Mouse (Mus musculus) T-helper 1 cell (primary cell): ENCODE measurements around the gene Polr2g.

Experiments used
- in situ Hi-C: fragments of 300-600 bp; cut with MboI, MseI; formaldehyde crosslinking; loops from one replicate; pipeline ENCODE4 v1.15.1; 2025; ENCODE audit warnings: high pct_unique_total_duplicates

Gene Polr2g

DNA sequence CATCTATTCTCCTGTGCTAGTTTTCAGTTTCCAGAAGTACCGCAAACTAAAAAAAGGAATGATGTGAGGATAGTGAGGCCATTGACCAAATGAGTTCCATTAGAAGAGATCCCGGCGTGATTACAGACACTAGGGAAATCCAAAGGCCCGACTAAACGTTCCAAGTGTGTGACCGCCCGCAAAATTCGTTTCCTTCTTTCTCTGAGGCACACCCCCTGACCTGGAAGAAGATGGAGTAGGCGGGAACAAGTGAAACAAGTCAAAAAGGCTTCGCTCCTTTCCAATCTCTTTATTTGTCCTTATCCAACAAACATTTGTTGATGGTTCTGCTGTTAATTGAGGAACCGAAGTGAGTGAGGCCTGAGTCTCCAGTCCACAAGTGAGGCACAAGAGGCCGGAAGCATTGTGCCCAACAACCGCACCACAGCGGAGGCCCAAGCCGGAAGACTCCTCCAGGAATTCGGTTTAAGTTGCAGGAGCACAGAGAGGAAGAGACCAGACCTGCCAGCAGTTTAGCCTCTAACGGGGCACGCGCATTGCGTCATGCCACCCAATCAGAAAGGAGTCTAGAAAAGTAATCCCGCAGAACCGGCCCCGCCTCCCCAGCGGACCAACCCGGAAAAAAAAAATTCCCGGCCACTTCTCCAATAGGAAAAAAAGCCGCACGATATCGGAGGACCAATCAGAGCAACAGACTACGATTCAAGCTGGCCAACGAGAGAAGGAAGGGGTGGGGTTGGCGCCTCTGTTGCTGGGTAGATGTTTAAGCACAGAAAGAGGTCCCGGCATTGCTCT is 20.6 kb upstream of the Polr2g start, which contains the start of gene Ttc9c:
Gene Ttc9c (minus strand): TSS at position 533 of the 795 bp plus-strand sequence.
- in situ Hi-C loops = loop anchor here (5.0 kb wide), 2 partner anchors 42 to 78 kb away; partner anchors contain the start of gene Ganab

DNA sequence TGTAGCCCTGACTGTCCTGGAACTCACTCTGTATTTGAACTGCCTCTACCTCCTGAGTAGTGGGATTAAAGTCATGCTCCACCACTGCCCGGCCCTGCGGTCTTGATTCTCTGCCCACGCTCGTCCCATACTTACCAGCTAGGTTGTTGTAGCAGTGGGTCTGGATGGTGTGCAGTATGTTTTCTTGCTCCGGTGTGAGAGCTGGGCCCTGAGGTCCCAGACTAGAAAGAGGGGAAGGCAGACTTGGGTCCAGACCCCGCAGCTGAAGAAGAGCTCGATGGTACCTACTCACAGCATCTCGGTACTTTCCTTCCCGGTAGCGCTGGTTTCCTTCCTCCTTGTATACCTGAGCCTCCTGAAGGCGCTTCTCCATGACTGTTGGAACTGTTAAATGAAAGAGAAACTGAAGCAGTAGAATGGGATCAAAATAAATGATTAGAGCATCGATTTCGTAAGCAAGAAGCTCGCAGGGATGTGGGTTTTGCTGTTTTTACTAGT is 20.0 kb upstream of the Polr2g start:
- in situ Hi-C loops = loop anchor here (5.0 kb wide), 2 partner anchors 41 to 79 kb away; partner anchors contain the start of gene Ganab

DNA sequence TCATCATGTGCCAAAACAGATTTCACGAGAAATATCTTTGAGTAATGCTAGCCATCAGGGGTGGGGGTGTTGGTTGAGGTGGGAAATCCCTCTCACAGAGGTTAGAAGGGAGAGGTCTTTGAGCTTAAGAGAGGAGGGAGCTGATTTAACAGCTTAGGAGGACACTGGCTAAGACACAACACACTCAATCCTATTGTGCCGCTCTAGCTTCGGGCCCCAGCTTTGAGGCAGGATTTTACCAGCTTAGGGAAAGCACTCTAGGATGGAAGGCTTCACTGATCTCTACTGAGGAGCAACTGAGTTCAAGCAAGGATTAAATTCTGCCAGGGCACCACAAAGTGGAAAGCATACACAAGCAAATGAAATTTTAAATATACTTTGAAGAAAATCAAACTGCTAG is 18.6 kb upstream of the Polr2g start:
- in situ Hi-C loops = loop anchor here (5.0 kb wide), 2 partner anchors 40 to 80 kb away; partner anchors contain the start of gene Ganab

DNA sequence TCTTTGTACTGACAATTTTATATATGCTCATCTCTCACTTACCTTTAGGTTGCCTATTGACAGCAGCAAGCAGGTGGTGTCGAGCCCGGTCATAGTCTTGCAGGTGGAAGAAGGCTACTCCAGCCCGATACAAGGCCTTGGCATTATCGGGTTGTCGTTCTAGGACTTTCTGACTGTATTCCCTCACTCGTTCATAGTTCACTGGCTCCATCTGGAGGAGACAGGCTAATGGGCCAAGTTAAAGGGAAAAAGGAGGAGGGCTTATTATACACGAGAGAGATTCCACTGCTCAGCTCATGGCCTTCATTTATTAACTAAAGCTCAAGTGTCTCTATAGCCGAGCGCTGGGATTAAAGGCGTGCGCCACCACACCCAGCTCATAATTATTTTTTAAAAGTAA is 17.4 kb upstream of the Polr2g start:
- in situ Hi-C loops = loop anchor here (5.0 kb wide), 2 partner anchors 39 to 81 kb away; partner anchors contain the start of gene Ganab

DNA sequence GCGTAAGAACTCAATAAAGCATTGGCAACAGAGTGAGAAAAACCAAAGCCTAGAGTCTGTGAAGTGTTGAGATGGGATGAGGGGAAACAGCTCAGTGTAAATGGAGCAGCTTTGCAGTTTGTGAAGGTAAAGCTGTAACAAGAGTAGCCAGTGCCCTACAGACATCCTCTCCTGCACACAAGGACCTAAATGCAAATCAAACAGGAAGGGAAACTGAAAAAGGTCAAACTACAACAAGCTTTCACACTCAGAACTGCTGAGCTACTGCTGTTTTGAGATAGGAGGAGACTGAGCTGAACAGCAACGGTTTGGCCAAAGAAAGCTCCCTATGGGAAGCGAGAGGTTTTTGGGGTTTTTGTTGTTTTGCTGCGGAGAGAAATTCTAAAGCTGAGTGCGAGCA is 8.4 kb upstream of the Polr2g start:
- in situ Hi-C loops = no loop called here

DNA sequence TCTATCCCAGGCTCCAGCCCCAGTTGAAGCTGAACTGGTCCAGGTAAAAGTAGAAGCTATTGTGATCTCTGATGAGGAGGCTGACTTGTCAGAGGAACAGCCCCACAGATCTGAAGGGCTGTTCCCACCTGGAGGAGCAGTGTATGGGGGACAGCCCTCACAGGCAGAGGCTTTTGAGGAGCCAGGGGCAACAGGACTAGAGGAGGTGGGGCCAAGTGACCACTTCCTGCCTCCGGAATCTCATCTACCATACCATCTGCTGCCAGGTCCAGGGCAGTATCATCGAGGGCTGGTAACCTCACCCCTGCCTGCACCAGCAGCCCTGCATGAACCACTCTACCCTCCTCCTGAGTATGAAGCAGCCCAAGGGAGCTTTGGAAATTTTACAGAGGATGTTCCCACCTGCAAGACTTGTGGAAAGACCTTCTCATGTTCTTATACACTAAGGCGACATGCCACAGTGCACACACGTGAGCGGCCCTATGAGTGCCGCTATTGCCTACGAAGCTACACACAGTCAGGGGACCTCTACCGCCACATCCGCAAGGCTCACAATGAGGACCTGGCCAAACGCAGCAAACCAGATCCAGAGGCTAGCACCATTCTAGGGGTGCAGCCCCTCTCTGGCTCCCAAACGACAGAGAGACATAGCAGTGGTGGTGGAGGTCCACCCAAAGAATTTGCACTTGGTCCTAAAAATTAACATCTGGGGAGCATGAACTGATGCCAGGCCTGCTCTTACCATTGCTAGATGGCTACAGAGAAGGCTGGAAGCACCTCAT is 5.7 kb upstream of the Polr2g start:
- in situ Hi-C loops = no loop called here

DNA sequence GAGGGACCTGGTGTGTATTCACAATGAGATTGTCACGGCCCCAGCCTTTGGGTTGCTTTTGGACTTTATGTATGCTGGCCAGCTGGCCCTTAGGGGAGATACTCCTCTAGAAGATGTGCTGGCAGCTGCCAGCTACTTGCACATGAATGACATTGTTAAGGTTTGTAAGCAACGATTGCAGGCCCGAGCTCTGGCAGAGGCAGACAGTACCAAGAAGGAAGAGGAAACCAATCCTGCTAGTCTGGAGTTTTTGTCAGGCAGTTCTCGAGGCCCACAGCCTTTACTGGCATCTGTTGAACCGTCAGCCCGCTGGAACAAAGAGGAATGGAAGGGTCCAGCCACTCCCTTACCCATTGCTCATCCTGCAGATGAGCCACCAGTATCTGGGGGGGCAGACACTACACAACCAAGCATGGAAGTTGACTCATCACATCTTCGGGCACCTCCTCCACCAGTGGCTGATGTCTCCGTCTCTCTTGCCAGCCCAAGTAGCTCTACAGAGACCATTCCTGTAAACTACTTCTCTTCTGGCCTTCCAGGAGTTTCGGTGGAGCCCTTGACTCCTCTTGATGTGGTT is 4.9 kb upstream of the Polr2g start:
- in situ Hi-C loops = no loop called here

DNA sequence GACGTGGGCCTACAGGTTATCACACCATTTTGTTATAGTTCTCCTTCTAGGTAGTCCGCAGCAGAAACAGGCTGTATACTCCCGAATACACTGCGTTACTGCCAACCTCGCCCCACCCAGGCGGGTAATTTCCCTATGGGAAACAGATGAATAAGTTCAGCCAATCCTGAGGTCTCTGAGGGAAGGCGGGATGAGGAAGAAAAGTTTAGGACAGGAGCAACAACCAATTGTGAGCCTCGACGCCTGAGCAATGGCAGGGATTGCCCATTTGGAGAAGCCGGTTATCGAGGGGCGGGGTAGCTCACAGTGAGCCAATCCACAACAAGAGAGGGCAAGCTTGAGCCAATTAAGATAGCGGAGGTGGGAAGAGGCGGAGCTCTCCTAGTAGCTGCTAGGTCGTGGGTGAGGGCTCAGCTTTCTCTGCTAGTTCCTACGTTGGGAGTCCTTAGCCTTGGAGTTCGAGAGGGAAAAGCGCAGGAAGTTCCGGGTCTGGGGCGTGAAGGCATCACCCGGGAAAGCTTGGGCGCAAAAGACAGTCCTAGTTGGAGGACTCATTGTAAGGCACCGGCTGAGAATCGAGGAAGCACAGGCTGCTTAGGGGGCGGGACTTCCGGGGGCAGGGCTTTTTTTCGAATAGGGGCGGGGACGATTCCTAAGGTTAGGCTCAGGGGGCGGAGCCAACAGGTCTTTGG is 3.9 kb upstream of the Polr2g start, which contains the start of gene Zbtb3:
Gene Zbtb3 (plus strand): TSS at position 426 of the 692 bp plus-strand sequence.
- in situ Hi-C loops = no loop called here

DNA sequence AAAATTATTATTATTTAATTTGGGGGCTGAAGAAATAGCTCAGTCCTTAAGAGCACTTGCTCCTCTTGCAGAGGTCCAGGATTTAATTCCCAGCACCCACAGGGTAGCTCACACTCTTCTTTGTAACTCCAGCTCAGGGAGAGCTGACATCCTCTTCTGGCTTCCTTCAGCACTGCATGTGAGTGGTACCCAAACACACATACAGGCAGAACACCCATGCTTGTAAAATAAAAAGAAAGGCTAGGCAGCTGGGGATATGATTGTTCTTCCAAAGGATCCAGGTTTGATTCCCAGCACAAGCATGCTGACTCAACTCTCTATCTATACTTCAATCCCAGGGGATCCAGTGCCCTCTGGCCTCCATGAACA is 554 bp upstream of the Polr2g start:
- in situ Hi-C loops = no loop called here

DNA sequence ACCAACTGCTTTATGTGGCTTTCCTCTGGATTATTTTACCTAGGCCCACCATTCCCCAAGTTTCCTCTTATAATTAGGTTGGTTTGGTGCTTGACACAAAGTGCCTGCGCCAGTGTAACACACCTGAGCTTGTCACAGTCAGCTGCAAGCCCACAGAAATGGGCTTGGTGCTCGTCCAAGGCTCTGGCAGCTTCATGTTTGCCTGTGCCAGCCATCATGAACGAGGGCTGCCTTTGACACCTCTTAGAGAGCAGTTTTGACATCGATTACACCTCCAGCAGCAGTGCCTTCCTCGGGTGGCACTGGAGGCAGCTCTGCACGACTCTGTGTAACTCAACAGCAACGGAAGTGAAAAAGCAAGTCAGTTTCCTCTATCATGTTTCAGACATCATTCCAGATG is 8.2 kb downstream of the Polr2g start:
- in situ Hi-C loops = no loop called here

DNA sequence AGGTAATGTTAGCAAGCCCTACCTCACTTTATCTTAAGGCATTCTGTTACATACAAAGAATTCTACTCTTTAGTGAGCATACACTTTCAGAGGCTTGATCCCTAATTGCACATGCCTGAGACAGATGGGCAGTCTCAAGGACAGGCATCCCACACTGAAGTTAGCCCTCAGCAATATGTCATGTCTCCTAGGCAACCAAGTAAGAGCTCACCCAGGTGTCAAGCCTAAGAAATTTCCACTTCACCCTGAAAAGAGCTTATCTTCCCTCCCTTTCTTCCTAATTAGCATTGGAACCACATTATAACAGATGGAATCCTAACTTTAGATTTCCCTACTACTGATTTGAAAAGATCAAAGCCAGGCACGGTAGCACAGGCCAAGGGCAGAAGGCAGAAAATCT is 9.2 kb downstream of the Polr2g start:
- in situ Hi-C loops = no loop called here

DNA sequence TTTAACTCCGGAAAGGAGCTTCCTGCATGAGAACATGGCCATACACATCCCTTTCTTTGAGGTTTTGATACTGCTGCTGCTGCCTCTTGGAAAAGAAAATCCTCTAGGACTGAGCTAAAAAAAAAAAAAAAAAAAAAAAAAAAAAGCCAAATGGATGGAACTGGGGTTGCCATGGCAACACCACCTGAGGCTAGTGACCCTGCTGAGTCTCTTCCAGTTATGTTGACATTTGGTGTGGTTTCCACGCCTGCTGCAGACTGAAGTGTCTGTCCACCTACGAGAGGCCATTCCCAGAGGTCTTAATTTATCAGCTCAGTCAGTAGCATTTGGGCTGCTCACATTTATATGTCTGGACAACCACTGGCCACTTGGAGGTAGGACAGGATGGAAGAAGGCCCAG is 9.9 kb downstream of the Polr2g start:
- in situ Hi-C loops = no loop called here

DNA sequence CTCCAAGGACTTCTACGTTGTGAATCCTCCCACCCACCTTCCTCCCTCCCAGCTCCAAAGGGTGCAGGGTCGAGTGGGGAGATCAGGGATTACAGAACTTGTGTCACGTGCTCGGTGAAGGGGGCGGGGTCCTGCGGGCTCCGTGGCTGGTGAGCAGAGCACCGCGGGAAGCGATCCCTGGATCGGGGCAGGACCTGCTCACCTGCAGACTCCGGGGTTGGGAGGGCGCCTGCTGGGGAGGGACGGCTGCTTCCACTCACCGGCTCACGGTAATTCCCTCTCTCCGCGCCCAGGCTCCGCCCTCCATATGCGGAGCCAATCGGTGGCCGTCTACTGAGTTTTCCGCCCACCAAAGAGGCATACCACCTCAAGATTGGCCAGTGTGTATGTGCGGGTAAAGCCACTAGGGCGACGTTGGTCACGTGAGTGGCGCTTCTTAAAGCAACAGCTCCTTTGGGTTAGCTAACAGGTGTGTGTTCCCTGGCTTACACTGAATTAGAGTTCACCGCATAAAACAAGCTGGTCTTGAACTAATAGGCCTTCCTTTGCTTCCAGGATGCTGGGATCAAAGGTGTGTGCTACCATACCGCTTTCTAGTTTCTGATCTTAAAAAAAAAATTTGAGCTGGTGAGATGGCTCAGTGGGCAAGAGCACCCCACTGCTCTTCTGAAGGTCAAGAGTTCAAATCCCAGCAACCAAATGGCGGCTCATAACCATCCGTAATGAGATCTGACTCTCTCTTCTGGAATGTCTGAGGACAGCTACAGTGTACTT is 12.2 kb downstream of the Polr2g start, which contains the start of gene Taf6l:
Gene Taf6l (minus strand): TSS at position 410 of the 774 bp plus-strand sequence.
- in situ Hi-C loops = no loop called here

DNA sequence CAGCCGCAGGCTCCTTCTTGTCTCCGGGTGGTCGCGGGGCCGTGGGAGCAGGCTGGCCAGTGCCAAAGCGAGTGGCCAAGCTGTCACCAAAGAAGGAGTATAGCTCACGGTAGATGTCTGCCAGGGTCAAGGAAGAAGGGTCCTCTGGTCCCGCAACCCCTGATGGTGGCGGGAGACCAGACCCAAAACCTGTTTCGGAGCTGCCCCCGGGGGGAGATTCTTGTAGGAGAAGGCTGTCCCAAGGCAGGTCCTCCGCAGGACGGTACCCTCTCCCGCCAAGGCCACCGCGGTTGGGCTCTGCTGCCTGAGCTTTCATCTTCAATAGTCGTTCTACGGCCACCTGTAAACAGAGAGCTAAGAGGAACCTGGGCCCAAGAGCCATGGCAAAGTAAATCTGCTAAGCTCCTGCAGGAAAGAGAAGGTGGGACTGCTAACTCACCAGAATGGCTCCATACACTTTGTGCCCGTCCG is 23.4 kb downstream of the Polr2g start:
- in situ Hi-C loops = loop anchor here (5.0 to 25.0 kb wide), 2 partner anchors 42 to 1962 kb away; partner anchors contain the start of genes Cd5 and Ttc9c

DNA sequence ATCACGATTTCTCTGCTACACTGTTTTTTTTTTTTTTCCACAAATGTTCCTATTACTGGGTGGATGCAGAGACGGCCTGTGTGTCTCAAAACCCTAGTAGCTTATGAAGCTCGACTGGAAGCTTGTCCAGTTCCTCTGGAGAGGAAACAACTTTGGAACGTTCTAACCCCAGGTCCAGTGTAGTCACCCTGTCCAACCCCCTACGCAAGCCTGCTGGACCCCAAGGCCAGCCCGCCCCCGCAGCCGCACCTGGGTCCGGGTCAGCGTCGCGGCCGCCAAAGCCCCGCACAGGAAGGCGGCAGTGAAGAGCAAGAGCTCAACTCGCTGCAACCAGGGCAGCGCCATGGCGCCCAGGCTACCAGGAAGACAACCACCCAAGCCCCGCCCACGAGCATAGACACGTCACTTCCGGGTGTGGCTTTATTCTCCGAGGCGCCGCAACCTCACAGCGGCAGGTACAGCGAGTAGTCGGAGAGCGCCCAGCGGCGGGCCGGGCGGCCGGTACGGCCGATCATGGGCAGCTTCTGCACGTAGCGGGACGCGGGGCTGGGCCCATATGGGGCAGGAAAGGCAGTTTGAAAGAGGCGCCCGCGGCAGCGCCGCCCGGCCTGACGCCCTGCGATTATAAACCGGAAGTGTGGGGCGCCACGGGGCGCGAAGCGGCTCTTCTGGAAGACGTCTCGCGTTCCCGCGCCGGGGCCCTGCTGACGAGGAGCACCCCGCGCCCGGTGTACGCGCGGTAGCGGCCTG is 24.1 kb downstream of the Polr2g start, which contains the start of gene Tmem179b:
Gene Tmem179b (minus strand): TSS at position 382 of the 750 bp plus-strand sequence.
- in situ Hi-C loops = loop anchor here (25.0 kb wide), 1 partner anchor 1963 kb away; the partner anchor contains the start of gene Cd5

DNA sequence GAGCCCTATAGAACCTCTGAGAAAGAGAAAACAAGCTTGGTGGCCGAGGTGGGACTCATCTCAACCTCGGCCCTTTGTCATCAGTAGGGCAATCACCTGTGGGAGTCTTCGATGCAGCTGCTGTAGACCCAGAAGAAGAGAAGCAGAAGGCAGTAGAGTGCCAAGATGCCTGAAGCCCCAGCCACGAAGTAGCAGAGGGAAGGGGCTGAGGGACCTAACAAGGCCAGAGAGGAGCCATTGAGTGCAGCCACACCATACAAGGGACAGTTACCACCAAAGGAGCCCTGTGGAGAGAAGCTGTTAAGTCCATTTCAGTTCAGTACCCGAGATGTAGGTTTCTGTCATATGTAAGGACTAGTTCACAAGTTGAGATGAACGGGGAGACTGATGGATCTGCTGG is 25.0 kb downstream of the Polr2g start:
- in situ Hi-C loops = loop anchor here (25.0 kb wide), 1 partner anchor 1964 kb away; the partner anchor contains the start of gene Cd5

DNA sequence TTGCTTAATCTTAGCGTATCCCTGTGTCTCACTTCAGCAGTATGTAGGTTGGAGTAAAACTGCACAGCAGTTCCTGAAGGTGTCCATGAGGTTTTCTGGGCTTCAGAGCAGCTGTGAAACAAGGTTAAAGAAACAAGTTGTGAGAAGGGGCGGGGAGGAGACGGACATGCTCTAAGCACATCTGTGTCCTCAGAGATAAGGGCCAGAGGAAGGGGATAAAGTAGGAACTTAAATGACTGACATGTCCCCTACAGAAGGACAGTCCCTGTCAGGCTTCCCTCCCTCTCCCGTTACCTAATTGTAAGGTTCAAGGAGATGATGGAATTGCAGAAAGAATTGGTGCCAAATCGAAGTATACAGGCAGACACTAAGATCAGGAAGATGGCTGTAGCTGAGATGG is 25.4 kb downstream of the Polr2g start:
- in situ Hi-C loops = loop anchor here (25.0 kb wide), 1 partner anchor 1964 kb away; the partner anchor contains the start of gene Cd5

DNA sequence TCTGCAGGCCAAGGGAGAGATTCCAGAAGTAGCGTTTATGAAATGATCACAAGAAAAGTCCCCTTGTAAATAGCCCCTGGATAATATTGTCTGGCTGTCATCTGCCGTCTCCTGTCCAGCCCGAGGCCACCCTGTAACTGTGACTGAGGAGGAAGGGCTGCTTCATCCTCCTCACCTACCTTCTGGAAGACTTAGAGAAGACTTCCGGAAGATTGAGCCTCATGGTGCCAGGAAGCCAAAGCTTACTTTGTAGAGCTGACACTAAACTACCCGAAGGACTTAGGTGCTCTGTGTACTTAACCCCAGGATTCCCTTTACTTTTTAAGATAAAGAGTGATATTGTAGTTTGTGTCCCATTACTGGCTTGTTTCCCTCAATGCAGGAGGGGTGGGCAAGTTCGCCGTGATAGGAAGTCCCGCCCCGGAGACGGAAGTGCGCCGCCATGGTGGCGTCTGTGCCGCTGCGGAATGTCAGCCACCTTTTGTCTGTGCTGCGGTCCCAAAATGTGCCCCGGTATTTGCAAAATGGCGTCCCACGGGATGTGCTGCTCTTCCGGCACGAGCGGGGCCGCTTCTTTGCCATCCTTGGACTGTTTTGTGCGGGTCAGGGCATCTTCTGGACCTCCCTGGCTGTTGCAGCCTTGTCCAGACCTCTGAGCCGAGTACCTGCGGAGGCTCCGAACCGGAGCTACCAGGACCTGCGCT is 27.7 kb downstream of the Polr2g start, which contains the start of gene Tmem223:
Gene Tmem223 (plus strand): TSS at position 430 of the 704 bp plus-strand sequence.
- in situ Hi-C loops = loop anchor here (25.0 kb wide), 1 partner anchor 1967 kb away; the partner anchor contains the start of gene Cd5
